Mouse (Mus musculus) olfactory bulb, adult 2 months (tissue): ENCODE data around the gene Ago1. TPM values are rescaled to one million over a fixed set of nuclear protein-coding genes. Genes with fewer than 3 reads are reported as not detected.

Experiments used
- H3K27ac ChIP-seq: fragments of 200-500 bp; 2 replicates; pipeline ENCODE4 v1.5.1; 2012; ENCODE audit warnings: low read depth, low read length; ENCODE audit not compliant: insufficient read depth
- H3K4me1 ChIP-seq: fragments of 200-500 bp; 2 replicates; pipeline ENCODE4 v1.6.1; 2012; ENCODE audit warnings: low read length; ENCODE audit not compliant: control insufficient read depth, insufficient read depth
- H3K4me3 ChIP-seq: fragments of 200-500 bp; 2 replicates; pipeline ENCODE4 v1.5.1; 2012; ENCODE audit warnings: mild to moderate bottlenecking, low read depth, low read length, moderate library complexity; ENCODE audit not compliant: insufficient read depth
- CTCF ChIP-seq: fragments of 200-500 bp; IDR thresholded peaks from 2 replicates; pipeline ENCODE4 v1.5.1; 2012; ENCODE audit warnings: low read depth, mild to moderate bottlenecking, low read length, moderate library complexity; ENCODE audit not compliant: insufficient read depth
- POLR2A ChIP-seq: fragments of 200-500 bp; IDR thresholded peaks from 2 replicates; pipeline ENCODE4 v1.6.1; 2012; ENCODE audit warnings: mild to moderate bottlenecking, low read depth, low read length, moderate library complexity; ENCODE audit not compliant: insufficient read depth
- WGBS: fragments of 180-500 bp; shearing (Covaris S2); methylation state at CpG from one replicate; pipeline ENCODE4 v1.1.7; 2018; 5-methylcytosine and 5-hydroxymethylcytosine counted together
- polyA plus RNA-seq: library from polyadenylated mRNA; stranded (reverse); fragments of >200 nt; gene quantifications from 2 replicates; pipeline ENCODE4 v1.2.4, GENCODE M21; 2012; ENCODE audit warnings: low replicate concordance; ENCODE audit not compliant: missing spikeins, insufficient read depth, insufficient read length

The Ago1 gene
- polyA plus RNA-seq, 1 experiment, result not detected

GRCm38 (mm10) chr4:126431746-126432145, 36.6 kb downstream of the Ago1 start:
- Histone ChIP-seq H3K27ac (no peak overlapping the region), H3K4me3 (no peak overlapping the region), H3K4me1 (peaks cover 3% of the 10 kb centered on the region; the same call in 1 of the 2 replicates)
- TF ChIP-seq POLR2A, result no peak
- no peak for TF ChIP-seq CTCF
- WGBS, result 77% methylated on average over 4 of the region's 4 CpGs

- H3K4me3 ChIP-seq, result peak within 1 kb of the TSS; percentile 89
- H3K4me1 ChIP-seq, result no peaks in the 10 kb centered on the region
- peak; percentile 61; the same call in 1 of the 2 replicates for TF ChIP-seq POLR2A
- no peak for TF ChIP-seq CTCF
- H3K27ac ChIP-seq, result peak within 1 kb of the TSS; percentile 60
- WGBS, result under 1% methylated on average over 65 of the region's 65 CpGs
These were observed 38.9 kb downstream of the Ago1 start, which contains the start of gene Ago3 for GRCm38 (mm10) chr4:126429347-126430079. Gene Ago3, minus strand, starts transcription at chr4:126429556.

- H3K4me1 ChIP-seq, result no peaks in the 10 kb centered on the region
- H3K4me3 ChIP-seq, result peak overlapping the region; percentile 89
- TF ChIP-seq CTCF, result no peak
- TF ChIP-seq POLR2A, result no peak
- H3K27ac ChIP-seq, result peak overlapping the region; percentile 48
- under 1% methylated on average over 24 of the region's 24 CpGs for WGBS
These were observed 39.6 kb downstream of the Ago1 start for GRCm38 (mm10) chr4:126428682-126429346.

GRCm38 (mm10) chr4:126423866-126424265, 44.5 kb downstream of the Ago1 start:
- no peak overlapping the region for H3K27ac ChIP-seq
- H3K4me3 ChIP-seq, result no peak overlapping the region
- 80% methylated on average over 2 of the region's 2 CpGs for WGBS
- TF ChIP-seq POLR2A (no peak), CTCF (no peak)
- no peaks in the 10 kb centered on the region for H3K4me1 ChIP-seq

GRCm38 (mm10) chr4:126415707-126416106, 52.7 kb downstream of the Ago1 start:
- Histone ChIP-seq H3K27ac (no peak overlapping the region), H3K4me3 (no peak overlapping the region), H3K4me1 (no peaks in the 10 kb centered on the region)
- TF ChIP-seq POLR2A (no peak), CTCF (no peak)

GRCm38 (mm10) chr4:126412526-126412925, 55.9 kb downstream of the Ago1 start:
- WGBS, result 93% methylated on average over 3 of the region's 3 CpGs
- TF ChIP-seq POLR2A (no peak), CTCF (no peak)
- Histone ChIP-seq H3K4me3 (no peak overlapping the region), H3K4me1 (no peaks in the 10 kb centered on the region), H3K27ac (no peak overlapping the region)

Other genes starting within 250 kb of the Ago1 start
- 379 TPM in 1 of 2 replicates, not detected in the other for gene Map7d1, start 212.2 kb downstream of the Ago1 start, polyA plus RNA-seq
- gene Trappc3, start 206.3 kb downstream of the Ago1 start, polyA plus RNA-seq, result 342 TPM in 1 of 2 replicates, not detected in the other
- not detected in 2 replicates for gene Col8a2, start 181.8 kb downstream of the Ago1 start, polyA plus RNA-seq
- gene Adprhl2, start 146.9 kb downstream of the Ago1 start, polyA plus RNA-seq, result not detected in 2 replicates
- not detected in 2 replicates for gene Tekt2, start 142.9 kb downstream of the Ago1 start, polyA plus RNA-seq
- gene Ago3, start 39.0 kb downstream of the Ago1 start, polyA plus RNA-seq, result 39.0 TPM in 1 of 2 replicates, not detected in the other
- not detected in 2 replicates for gene Ago4, start 64.9 kb upstream of the Ago1 start, polyA plus RNA-seq
- not detected in 2 replicates for gene Clspn, start 88.4 kb upstream of the Ago1 start, polyA plus RNA-seq
- gene 5730409E04Rik, start 141.2 kb upstream of the Ago1 start, polyA plus RNA-seq, result not detected in 2 replicates
- gene Psmb2, start 209.0 kb upstream of the Ago1 start, polyA plus RNA-seq, result not detected in 2 replicates